Comparison of ENCODE assay signal across 25 mouse cellular contexts in the genomic region with DNA sequence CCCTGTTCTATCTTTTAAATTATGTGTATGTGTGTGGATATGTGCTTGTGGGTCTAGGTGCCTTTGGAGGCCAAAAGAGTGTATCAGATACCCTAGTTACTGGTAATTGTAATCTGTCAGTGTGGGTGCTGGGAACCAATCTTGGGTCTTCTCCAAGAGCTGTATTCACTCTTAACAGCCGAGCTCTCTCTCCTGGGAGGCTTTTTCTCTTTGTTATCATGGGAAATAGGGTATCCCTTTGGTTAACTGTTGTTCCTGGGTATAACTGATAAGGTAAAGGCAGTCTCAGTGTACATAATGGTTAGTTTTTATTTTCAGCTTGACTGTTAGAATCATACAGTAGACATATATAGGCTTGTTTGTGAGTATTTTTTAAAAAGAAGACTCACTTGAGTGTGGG. TPM values are rescaled to one million over a fixed set of nuclear protein-coding genes. Genes with fewer than 3 reads are reported as not detected.
"Had no signal": no experiment of that assay in that cellular context is flagged by ENCODE, and none has a peak within 500 bp of the region (broad histone marks: within the 10 kb centered on the region; RNA-seq: fewer than 3 reads in every experiment).

No protein-coding gene starts in this region.

- H3K27ac ChIP-seq: intestine, embryonic 15.5 days; kidney, embryonic 15.5 days; limb, embryonic 12.5 days; limb, embryonic 15.5 days; macrophage; stomach, postnatal 0 days had no signal

- H3K4me1 ChIP-seq: intestine, embryonic 15.5 days; kidney, embryonic 15.5 days; limb, embryonic 12.5 days; limb, embryonic 15.5 days had no signal

- ATAC-seq: intestine, embryonic 15.5 days; lung, postnatal 0 days had no signal

- H3K4me2 ChIP-seq: intestine, embryonic 15.5 days; kidney, embryonic 15.5 days; limb, embryonic 12.5 days; limb, embryonic 15.5 days; lung, embryonic 14.5 days; midbrain, embryonic 11.5 days had no signal

- H3K27me3 ChIP-seq: intestine, embryonic 15.5 days; kidney, embryonic 15.5 days; limb, embryonic 12.5 days; limb, embryonic 15.5 days; megakaryocyte, embryonic 14.5 days had no signal

- DNase-seq: kidney, adult 11 months; kidney, adult 8-10 months; kidney, postnatal 10 days; kidney, postnatal 36 days; left cerebral cortex, postnatal 4 days; lung, embryonic 14.5 days; midbrain, embryonic 14.5 days; right cerebral cortex, postnatal 14 days; right cerebral cortex, postnatal 4 days; thymus, adult 2 months; thymus, postnatal 14 days had no signal

- H3K9ac ChIP-seq: intestine, embryonic 15.5 days; kidney, embryonic 15.5 days; limb, embryonic 12.5 days; limb, embryonic 15.5 days; lung, embryonic 14.5 days had no signal

- H3K4me3 ChIP-seq: intestine, embryonic 15.5 days; kidney, embryonic 15.5 days; limb, embryonic 12.5 days; limb, embryonic 15.5 days had no signal

- H3K9me3 ChIP-seq: intestine, embryonic 15.5 days; kidney, embryonic 15.5 days; limb, embryonic 12.5 days; limb, embryonic 15.5 days; megakaryocyte, embryonic 14.5 days had no signal

RNA-seq across cellular contexts. Expression of gene Gm28539, which starts 14.0 kb away (rescaled TPM):
- total RNA-seq: midbrain, postnatal 0 days had no signal
- polyA plus RNA-seq: intestine, embryonic 15.5 days; kidney, embryonic 15.5 days; limb, embryonic 12.5 days; limb, embryonic 15.5 days; liver, embryonic 16.5 days; lung, embryonic 14.5 days; lung, postnatal 0 days; macrophage; midbrain, embryonic 11.5 days; midbrain, embryonic 14.5 days; neural tube, embryonic 11.5 days; neural tube, embryonic 14.5 days; stomach, embryonic 14.5 days; stomach, postnatal 0 days; thymus, adult 2 months had no signal

RNA-seq across cellular contexts. Expression of gene Cldn5, which starts 45.7 kb away (rescaled TPM):
- polyA plus RNA-seq: macrophage had no signal
